Mouse (Mus musculus) intestine, embryonic 14.5 days (tissue): ENCODE results near the gene Acot7. TPM values are rescaled to one million over a fixed set of nuclear protein-coding genes. Genes with fewer than 3 reads are reported as not detected.
"Not testable (repeated sequence)": the region's sequence is repeated elsewhere in the genome, so short reads cannot be mapped to it uniquely, and the experiment has no call there.

Experiments used
- ATAC-seq: fragments of 200-750 bp; cut with Nextera tagmentation; replicated peaks from 2 replicates; pipeline ENCODE4 v1.8.0; 2017; ENCODE audit warnings: low read depth, moderate number of reproducible peaks, moderate TSS enrichment, moderate library complexity; ENCODE audit not compliant: low FRiP score, low TSS enrichment
- DNase-seq: peaks from one replicate; pipeline ENCODE4 v3.0.0-alpha.2; 2018; ENCODE audit warnings: low spot score
- H3K27ac ChIP-seq: fragments of 300-500 bp; sonication (generic); 2 replicates; pipeline ENCODE4 v1.5.1; 2014; ENCODE audit warnings: low read depth, mild to moderate bottlenecking, control low read depth
- H3K27me3 ChIP-seq: fragments of 300-500 bp; sonication (generic); replicated peaks from 2 replicates; pipeline ENCODE4 v1.6.1; 2014; ENCODE audit warnings: low read length, control low read depth; ENCODE audit not compliant: control insufficient read depth, insufficient read depth
- H3K36me3 ChIP-seq: fragments of 300-500 bp; sonication (generic); 2 replicates; pipeline ENCODE4 v1.6.1; 2014; ENCODE audit warnings: low read length, control low read depth; ENCODE audit not compliant: control insufficient read depth, insufficient read depth
- H3K4me1 ChIP-seq: fragments of 300-500 bp; sonication (generic); replicated peaks from 2 replicates; pipeline ENCODE4 v1.6.1; 2014; ENCODE audit warnings: low read length, control low read depth, mixed read lengths; ENCODE audit not compliant: control insufficient read depth, insufficient read depth
- H3K4me2 ChIP-seq: fragments of 300-500 bp; sonication (generic); 2 replicates; pipeline ENCODE4 v1.6.1; 2014; ENCODE audit warnings: low read length
- H3K4me3 ChIP-seq: fragments of 300-500 bp; sonication (generic); 2 replicates; pipeline ENCODE4 v1.5.1; 2014; ENCODE audit warnings: low read depth, low read length, control low read depth, mixed read lengths
- H3K9ac ChIP-seq: fragments of 300-500 bp; sonication (generic); 2 replicates; pipeline ENCODE4 v1.6.1; 2014; ENCODE audit warnings: mild to moderate bottlenecking, low read length
- H3K9me3 ChIP-seq: fragments of 300-500 bp; sonication (generic); 2 replicates; pipeline ENCODE4 v1.6.1; 2016; ENCODE audit warnings: low read length, control low read depth; ENCODE audit not compliant: control insufficient read depth
- WGBS: fragments of 180-500 bp; shearing (Covaris S2); extraction: QIAGEN DNeasy Blood & Tissue Kit; methylation state at CpG from one replicate; pipeline ENCODE4 v1.1.7; 2014; 5-methylcytosine and 5-hydroxymethylcytosine counted together
- polyA plus RNA-seq: library from polyadenylated mRNA; unstranded; fragments of >200 nt; fragmentation: Nextera tagmentation; extraction: Ambion mirVana; gene quantifications from 2 replicates; pipeline ENCODE4 v1.2.1, GENCODE M21; 2014

Acot7 gene
- polyA plus RNA-seq, 1 experiment from 2014 or later: 61.5 TPM

DNA sequence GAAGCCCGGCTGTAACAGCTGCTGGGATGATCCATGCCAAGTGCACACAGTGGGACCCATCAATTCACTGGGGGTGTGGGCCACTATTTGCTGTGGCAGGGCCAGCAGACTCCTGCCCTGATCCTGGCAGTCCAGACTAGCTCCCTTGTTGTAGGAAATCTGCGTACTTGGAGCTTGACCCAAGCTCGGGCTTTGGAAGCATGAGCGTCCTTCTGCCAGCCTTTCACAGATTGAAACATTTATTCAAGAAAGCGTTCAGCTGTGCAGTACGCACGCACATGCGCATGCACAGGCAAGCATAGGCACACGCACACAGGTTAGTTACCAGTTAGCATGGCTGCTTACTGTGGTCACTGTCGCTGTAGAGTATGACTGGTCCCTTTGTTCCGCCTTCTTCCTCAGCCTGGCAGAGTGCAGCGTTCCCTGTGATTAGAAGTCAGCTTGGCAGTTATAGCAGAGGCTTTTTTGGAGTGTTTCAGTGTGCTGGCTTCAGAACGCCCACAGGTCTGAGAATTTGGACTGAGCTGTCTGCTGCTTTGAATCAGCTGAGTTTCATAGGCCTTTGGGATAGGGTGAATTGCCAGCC is 49.1 kb downstream of the Acot7 start:
- peaks cover 7% of the 10 kb centered on the region for H3K4me1 ChIP-seq
- no peak for DNase-seq

GRCm38 (mm10) chr4:152227749-152228527 is 50.0 kb downstream of the Acot7 start:
- Histone ChIP-seq H3K9ac (no peak overlapping the region), H3K4me3 (no peak overlapping the region), H3K4me2 (no peak overlapping the region), H3K4me1 (0 out of 2 replicates have a peak, but pooled peaks cover 3% of the 10 kb centered on the region), H3K27ac (no peak overlapping the region), H3K27me3 (no peaks in the 10 kb centered on the region), H3K9me3 (no peaks in the 10 kb centered on the region), H3K36me3 (0 out of 2 replicates have a peak, but pooled peaks cover 15% of the 10 kb centered on the region)
- ATAC-seq (no peak), DNase-seq (no peak)
- 67% methylated on average over 12 of the region's 12 CpGs for WGBS

More for the DNA sequence above, 49.1 kb downstream of the Acot7 start:
- no peak overlapping the region for H3K4me3 ChIP-seq
- no peak overlapping the region for H3K4me2 ChIP-seq
- no peaks in the 10 kb centered on the region for H3K27me3 ChIP-seq
- ATAC-seq: no peak
- WGBS: 87% methylated on average over 13 of the region's 13 CpGs
- H3K9ac ChIP-seq: no peak overlapping the region
- 0 out of 2 replicates have a peak, but pooled peaks cover 15% of the 10 kb centered on the region for H3K36me3 ChIP-seq
- no peaks in the 10 kb centered on the region for H3K9me3 ChIP-seq
- no peak overlapping the region for H3K27ac ChIP-seq

GRCm38 (mm10) chr4:152230331-152230730 is 52.4 kb downstream of the Acot7 start:
- not testable (repeated sequence) for H3K27me3 ChIP-seq, H3K27ac ChIP-seq, H3K4me2 ChIP-seq, H3K4me3 ChIP-seq, DNase-seq, H3K4me1 ChIP-seq, ATAC-seq, H3K9me3 ChIP-seq, H3K9ac ChIP-seq
- 0 out of 2 replicates have a peak, but pooled peaks cover 11% of the 10 kb centered on the region for H3K36me3 ChIP-seq
- WGBS: 37% methylated on average over 4 of the region's 4 CpGs

DNA sequence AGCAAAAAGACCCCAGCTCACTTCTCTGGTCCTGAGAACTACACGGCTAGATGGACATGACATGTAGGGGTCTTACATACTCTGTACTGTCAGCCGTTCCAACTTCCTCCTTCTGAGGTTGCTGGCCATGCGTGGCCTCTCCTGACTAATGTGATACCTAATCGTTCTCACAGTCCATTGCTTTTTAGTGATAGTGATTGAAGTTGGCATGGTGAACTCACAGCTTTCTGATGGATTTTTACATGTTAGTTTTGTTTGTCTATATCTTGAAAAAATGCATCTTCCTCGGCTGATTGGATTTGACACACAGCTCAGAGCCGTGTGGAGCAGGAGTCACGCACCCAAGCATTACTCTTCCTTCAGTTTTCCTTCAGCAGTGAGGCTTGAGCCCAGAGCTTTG is 53.4 kb downstream of the Acot7 start:
- no peak overlapping the region for H3K9ac ChIP-seq
- no peak overlapping the region for H3K27ac ChIP-seq
- ATAC-seq: no peak
- H3K36me3 ChIP-seq: 0 out of 2 replicates have a peak, but pooled peaks cover 19% of the 10 kb centered on the region
- DNase-seq: no peak
- H3K27me3 ChIP-seq: no peaks in the 10 kb centered on the region
- no peak overlapping the region for H3K4me2 ChIP-seq
- 81% methylated on average over 7 of the region's 7 CpGs for WGBS
- H3K4me1 ChIP-seq: no peaks in the 10 kb centered on the region
- H3K9me3 ChIP-seq: no peaks in the 10 kb centered on the region
- no peak overlapping the region for H3K4me3 ChIP-seq

DNA sequence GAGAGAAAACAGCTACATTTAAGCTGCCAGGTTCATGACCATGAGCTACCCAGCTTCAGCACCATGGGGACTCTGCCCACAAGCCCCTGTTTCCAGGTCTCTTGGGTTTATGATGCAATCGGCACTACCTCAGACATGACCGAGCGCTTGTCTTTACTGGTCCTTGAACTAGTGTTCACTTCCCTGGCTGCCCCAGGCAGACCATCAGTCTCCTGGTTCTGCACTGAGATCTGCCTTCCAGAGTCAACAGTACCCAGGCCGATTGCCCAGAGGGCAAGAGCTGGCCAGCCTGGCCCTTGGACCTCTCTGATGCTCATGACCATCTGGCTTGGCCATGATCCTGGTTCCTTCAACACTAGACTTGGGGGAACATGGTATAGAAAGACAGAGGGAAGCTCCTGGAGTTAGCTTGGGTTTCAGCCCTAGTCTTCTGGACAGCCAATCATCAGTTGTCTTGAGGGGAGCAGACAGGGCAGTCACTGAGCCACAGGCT is 54.5 kb downstream of the Acot7 start:
- DNase-seq (no peak), ATAC-seq (no peak)
- Histone ChIP-seq H3K4me1 (no peaks in the 10 kb centered on the region), H3K27me3 (no peaks in the 10 kb centered on the region), H3K4me2 (no peak overlapping the region), H3K9me3 (no peaks in the 10 kb centered on the region), H3K27ac (no peak overlapping the region), H3K36me3 (0 out of 2 replicates have a peak, but pooled peaks cover 20% of the 10 kb centered on the region), H3K9ac (no peak overlapping the region), H3K4me3 (no peak overlapping the region)
- 68% methylated on average over 4 of the region's 4 CpGs for WGBS

GRCm38 (mm10) chr4:152239974-152240373 is 62.0 kb downstream of the Acot7 start:
- Histone ChIP-seq H3K9ac (no peak overlapping the region), H3K36me3 (peaks cover 14% of the 10 kb centered on the region; the same call in 1 of the 2 replicates), H3K9me3 (no peaks in the 10 kb centered on the region), H3K4me1 (no peaks in the 10 kb centered on the region), H3K4me2 (no peak overlapping the region), H3K27me3 (no peaks in the 10 kb centered on the region), H3K4me3 (no peak overlapping the region), H3K27ac (no peak overlapping the region)
- DNase-seq (no peak), ATAC-seq (no peak)
- 78% methylated on average over 4 of the region's 4 CpGs for WGBS

DNA sequence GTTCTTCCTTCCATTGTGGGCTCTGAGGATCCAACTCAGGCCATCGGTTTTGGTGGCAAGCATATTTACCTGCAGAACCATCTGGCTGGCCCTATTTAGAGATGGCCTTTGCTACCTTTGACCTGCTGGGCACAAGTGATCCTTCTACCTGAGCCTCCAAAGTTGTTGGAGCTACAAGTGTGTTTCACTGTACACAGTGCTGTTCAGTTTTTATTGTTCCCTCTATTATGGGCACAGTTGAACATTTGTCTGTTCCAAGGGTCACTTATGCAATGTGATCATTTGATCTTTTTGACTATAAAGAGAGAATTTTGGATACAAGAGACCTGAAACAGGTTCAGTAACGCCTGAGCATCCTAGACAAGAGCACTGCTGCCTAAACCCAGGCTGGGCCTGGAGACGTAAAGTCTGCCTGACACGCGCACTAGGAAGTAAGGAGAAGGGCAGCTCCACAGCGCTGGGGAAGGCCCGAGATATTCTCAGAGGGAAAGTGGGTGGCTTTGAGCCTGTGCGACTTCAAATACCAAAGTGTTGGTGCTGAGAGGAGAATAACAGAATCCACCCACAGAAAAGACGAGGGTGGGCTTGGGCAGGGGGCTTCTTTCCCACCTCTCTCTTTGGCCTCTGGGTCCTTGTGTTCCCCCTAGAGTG is 65.4 kb downstream of the Acot7 start:
- no peaks in the 10 kb centered on the region for H3K4me1 ChIP-seq
- no peaks in the 10 kb centered on the region for H3K27me3 ChIP-seq
- no peak for DNase-seq
- no peak for ATAC-seq
- H3K4me2 ChIP-seq: no peak overlapping the region
- no peak overlapping the region for H3K9ac ChIP-seq
- WGBS: 84% methylated on average over 9 of the region's 9 CpGs
- H3K36me3 ChIP-seq: no peaks in the 10 kb centered on the region; the same call in 1 of the 2 replicates
- H3K9me3 ChIP-seq: no peaks in the 10 kb centered on the region
- no peak overlapping the region for H3K27ac ChIP-seq
- H3K4me3 ChIP-seq: no peak overlapping the region

DNA sequence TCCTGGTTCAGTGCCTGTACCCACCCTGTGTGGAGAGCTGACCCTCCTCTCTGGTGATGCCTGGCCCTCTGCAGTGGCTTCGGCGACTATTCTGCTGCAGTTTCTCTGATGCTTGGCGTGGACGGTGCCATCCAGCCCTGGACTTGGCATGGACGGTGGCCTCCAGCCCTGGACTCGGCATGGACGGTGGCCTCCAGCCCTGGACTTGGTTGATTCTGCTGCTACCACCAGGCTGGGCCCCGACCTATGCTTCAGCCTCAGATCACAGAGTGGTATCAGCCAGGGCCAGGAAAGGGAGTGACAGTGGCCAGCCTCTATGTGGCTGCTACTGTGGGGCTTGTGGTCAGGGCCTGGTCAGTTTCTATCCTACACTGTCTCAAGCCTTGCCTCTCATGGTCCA is 66.0 kb downstream of the Acot7 start:
- DNase-seq (no peak), ATAC-seq (no peak)
- Histone ChIP-seq H3K4me1 (no peaks in the 10 kb centered on the region), H3K4me3 (no peak overlapping the region), H3K9ac (no peak overlapping the region), H3K27ac (no peak overlapping the region), H3K4me2 (no peak overlapping the region), H3K27me3 (no peaks in the 10 kb centered on the region), H3K36me3 (no peaks in the 10 kb centered on the region; the same call in 1 of the 2 replicates), H3K9me3 (no peaks in the 10 kb centered on the region)
- WGBS: 95% methylated on average over 8 of the region's 8 CpGs
